Mouse (Mus musculus) adrenal gland, postnatal 36 days (tissue): ENCODE measurements around the gene Zswim8. TPM values are rescaled to one million over a fixed set of nuclear protein-coding genes. Genes with fewer than 3 reads are reported as not detected.

Experiments
- DNase-seq, 2 experiments: peaks; one replicate each; pipeline ENCODE4 v3.0.0; 2021; ENCODE audit warnings: mixed read lengths in 1 of 2
- microRNA-seq: library from miRNA; unstranded; fragments of <30 nt; microRNA quantifications from one replicate; pipeline ENCODE4 v1.2.0, GENCODE M21; 2021
- total RNA-seq, 2 experiments: library from RNA; stranded (reverse); gene quantifications; 2 replicates each; pipeline ENCODE4 v1.2.3; 2021

The Zswim8 gene
- total RNA-seq, 2 experiments from 2014 or later = 97.8 to 135 TPM

GRCm38 (mm10) chr14:20771941-20772340, 64.6 kb downstream of the Zswim8 start:
- DNase-seq = no peak

- no peak for DNase-seq
Measured at GRCm38 (mm10) chr14:20772808-20773207, 65.5 kb downstream of the Zswim8 start.

Small RNAs within 50 kb of the gene (microRNA-seq; reads per million reads assigned to microRNA genes)
- gene Mir6946 = 1.00 reads per million

Other genes with a start within 250 kb of the Zswim8 start
- gene Anxa7, start 227.4 kb upstream of the Zswim8 start, total RNA-seq = 100 to 1,000 TPM; 108 to 119 TPM
- 1 to 10 TPM in 1 of 2 experiments, under 1 TPM in 1; 0.79 to 1.0 TPM for gene Mss51, start 210.7 kb upstream of the Zswim8 start, total RNA-seq
- 10 to 100 TPM; 66.8 to 67.6 TPM for gene Ppp3cb, start 161.0 kb upstream of the Zswim8 start, total RNA-seq
- gene Usp54, start 66.5 kb upstream of the Zswim8 start, total RNA-seq = 10 to 100 TPM; 14.1 to 14.6 TPM
- gene Myoz1, start 51.0 kb upstream of the Zswim8 start, total RNA-seq = not detected
- under 1 TPM; 0.30 TPM for gene Synpo2l, start 39.2 kb upstream of the Zswim8 start, total RNA-seq
- 100 to 1,000 TPM; 129 to 143 TPM for gene Sec24c, start 33.2 kb upstream of the Zswim8 start, total RNA-seq
- gene Fut11, start 12.6 kb upstream of the Zswim8 start, total RNA-seq = 10 to 100 TPM; 17.8 to 21.4 TPM
- gene Chchd1, start 4.5 kb upstream of the Zswim8 start, total RNA-seq = 10 to 100 TPM; 82.0 to 94.3 TPM
- gene Ndst2, start 27.0 kb downstream of the Zswim8 start, total RNA-seq = 10 to 100 TPM; 24.1 to 26.2 TPM
- gene Camk2g, start 86.5 kb downstream of the Zswim8 start, total RNA-seq = 10 to 100 TPM; 45.8 to 54.6 TPM
- gene Plau, start 129.1 kb downstream of the Zswim8 start, total RNA-seq = 10 to 100 TPM; 33.9 to 59.2 TPM
- 100 to 1,000 TPM in 1 of 2 experiments, 10 to 100 TPM in 1; 85.0 to 147 TPM for gene Vcl, start 221.8 kb downstream of the Zswim8 start, total RNA-seq